8 mouse cellular contexts compared by ENCODE assay signal in genomic region chr9:60819340-60819739, GRCm38 (mm10). TPM values are rescaled to one million over a fixed set of nuclear protein-coding genes. Genes with fewer than 3 reads are reported as not detected.
DNase-seq lines count a peak whose midpoint lies in the region; ATAC-seq lines count a peak whose summit lies in the region.

No protein-coding gene starts in this region.

- DNase-seq in adrenal gland, postnatal 25 days: peak; percentile 20
- DNase-seq in adrenal gland, adult 8-10 months: no peak
- DNase-seq in kidney, postnatal 36 days: peak; percentile 35 to 77
- no peak for DNase-seq in kidney, adult 18-20 months
- peak; percentile 43 for DNase-seq in urinary bladder, postnatal 14 days (ENCODE audit: low spot score)
- DNase-seq in urinary bladder, adult 2 months (ENCODE audit: low spot score): no peak
- no peak for DNase-seq in right cerebral cortex, adult 2 months (ENCODE audit: low spot score in 2 of 2)

- no peak for ATAC-seq in inflammation-experienced regulatory T-cells, adult 6 months

RNA-seq across cellular contexts. Expression of gene Uaca, which starts 25.0 kb away (rescaled TPM):
- total RNA-seq in adrenal gland, postnatal 25 days (2021): 48.2 and 48.6 TPM in 2 replicates
- total RNA-seq in adrenal gland, adult 8-10 months (2022): 10 to 100 TPM; 37.5 to 62.0 (median 48.1) TPM
- 18.1 and 25.9 TPM in 2 replicates for polyA plus RNA-seq in urinary bladder, adult 2 months (2012; rRNA removed)
- polyA plus RNA-seq in inflammation-experienced regulatory T-cells, adult 6 months (2017; shearing (Covaris generic)): under 1 TPM in 1 of 3 experiments, not detected in 2; 0.13 TPM

Comparison
In these comparisons a context has a peak if more than half of its experiments do, and no peak if none do; other contexts are left out.
1. DNase-seq: peak in adrenal gland, postnatal 25 days (single experiment), kidney, postnatal 36 days (2 of 2) and urinary bladder, postnatal 14 days (single experiment); none in adrenal gland, adult 8-10 months (single experiment), kidney, adult 18-20 months (single experiment), urinary bladder, adult 2 months (single experiment) and right cerebral cortex, adult 2 months (0 of 2).